Mouse (Mus musculus) MEL (cell line): ENCODE data around the gene Nop2. TPM values are rescaled to one million over a fixed set of nuclear protein-coding genes. Genes with fewer than 3 reads are reported as not detected.

ENCODE experiments used
- DNase-seq: peaks from one replicate; pipeline ENCODE4 v3.0.0; 2011; ENCODE audit warnings: low read depth, low spot score
- H3K27ac ChIP-seq: 2 replicates; pipeline ENCODE4 v1.5.1; 2012; ENCODE audit warnings: low read depth, mild to moderate bottlenecking, control low read depth, low read length, moderate library complexity; ENCODE audit not compliant: control insufficient read depth
- H3K27me3 ChIP-seq, 2 experiments: fragments of 150-350 bp in 1 of 2; sonication (generic) in 1 of 2; 2 replicates each; pipeline ENCODE4 v1.6.1; 2012; ENCODE audit warnings: low read length in 2 of 2, mild to moderate bottlenecking in 2 of 2, improper control_type of control experiment in 1 of 2, moderate library complexity in 1 of 2; ENCODE audit not compliant: insufficient read depth in 2 of 2, control insufficient read depth in 1 of 2
- H3K36me3 ChIP-seq, 2 experiments: 2 replicates each; pipeline ENCODE4 v1.6.1; 2012 to 2014; ENCODE audit warnings: low read length in 2 of 2, improper control_type of control experiment in 1 of 2, inconsistent platforms in 1 of 2, mild to moderate bottlenecking in 1 of 2; ENCODE audit not compliant: insufficient read depth in 2 of 2, control insufficient read depth in 1 of 2
- H3K4me1 ChIP-seq, 2 experiments: fragments of 150-350 bp in 1 of 2; sonication (generic) in 1 of 2; 2 replicates each; pipeline ENCODE4 v1.6.1; 2012; ENCODE audit warnings: low read length in 2 of 2, improper control_type of control experiment in 1 of 2, mild to moderate bottlenecking in 1 of 2; ENCODE audit not compliant: insufficient read depth in 2 of 2, control insufficient read depth in 1 of 2
- H3K4me3 ChIP-seq, 2 experiments: fragments of 150-350 bp in 1 of 2; sonication (generic) in 1 of 2; 2 replicates each; pipeline ENCODE4 v1.5.1; 2012; ENCODE audit warnings: low read depth in 2 of 2, low read length in 2 of 2, mild to moderate bottlenecking in 2 of 2, moderate library complexity in 2 of 2, control low read depth in 1 of 2, improper control_type of control experiment in 1 of 2; ENCODE audit not compliant: control insufficient read depth in 1 of 2, insufficient read depth in 1 of 2
- H3K79me2 ChIP-seq: 2 replicates; pipeline ENCODE4 v1.6.1; 2012; ENCODE audit warnings: mild to moderate bottlenecking, low read length, moderate library complexity; ENCODE audit not compliant: control insufficient read depth, poor library complexity, insufficient read depth
- H3K9ac ChIP-seq: 2 replicates; pipeline ENCODE4 v1.6.1; 2012; ENCODE audit warnings: low read depth, mild to moderate bottlenecking, control low read depth, low read length, moderate library complexity; ENCODE audit not compliant: control insufficient read depth, poor library complexity, severe bottlenecking
- H3K9me3 ChIP-seq: fragments of 150-350 bp; sonication (generic); replicated peaks from 2 replicates; pipeline ENCODE4 v1.6.1; 2012; ENCODE audit warnings: mild to moderate bottlenecking, low read length, improper control_type of control experiment, moderate library complexity; ENCODE audit not compliant: insufficient read depth
- CHD1 ChIP-seq: IDR thresholded peaks from 2 replicates; pipeline ENCODE4 v1.6.1; 2012; ENCODE audit warnings: low read depth, mild to moderate bottlenecking, inconsistent platforms, low read length, improper control_type of control experiment
- CHD2 ChIP-seq: IDR thresholded peaks from 2 replicates; pipeline ENCODE4 v1.6.1; 2011; ENCODE audit warnings: low read length, improper control_type of control experiment
- EP300 ChIP-seq, 2 experiments: IDR thresholded peaks; 2 replicates each; pipeline ENCODE4 v1.6.1; 2011; ENCODE audit warnings: improper control_type of control experiment in 2 of 2, low read length in 2 of 2, low read depth in 1 of 2, mild to moderate bottlenecking in 1 of 2
- GABPA ChIP-seq: IDR thresholded peaks from 2 replicates; pipeline ENCODE4 v1.6.1; 2012; ENCODE audit warnings: low read depth, mild to moderate bottlenecking, inconsistent platforms, low read length, improper control_type of control experiment, moderate library complexity
- GATA1 ChIP-seq: IDR thresholded peaks from 2 replicates; pipeline ENCODE4 v1.6.1; 2011; ENCODE audit warnings: low read depth, low read length, improper control_type of control experiment
- HCFC1 ChIP-seq: IDR thresholded peaks from 2 replicates; pipeline ENCODE4 v1.6.1; 2012; ENCODE audit warnings: low read depth, mild to moderate bottlenecking, inconsistent platforms, low read length, improper control_type of control experiment, moderate library complexity
- JUND ChIP-seq: IDR thresholded peaks from 2 replicates; pipeline ENCODE4 v1.6.1; 2011; ENCODE audit warnings: low read depth, mild to moderate bottlenecking, improper control_type of control experiment, low read length
- MAFK ChIP-seq: IDR thresholded peaks from 2 replicates; pipeline ENCODE4 v1.6.1; 2011; ENCODE audit warnings: low read depth, mild to moderate bottlenecking, low read length, improper control_type of control experiment, borderline replicate concordance
- MAX ChIP-seq: IDR thresholded peaks from 2 replicates; pipeline ENCODE4 v1.6.1; 2011; ENCODE audit warnings: low read length, improper control_type of control experiment
- MXI1 ChIP-seq: IDR thresholded peaks from 2 replicates; pipeline ENCODE4 v1.6.1; 2011; ENCODE audit warnings: mild to moderate bottlenecking, low read depth, low read length, improper control_type of control experiment
- MYB ChIP-seq: IDR thresholded peaks from 2 replicates; pipeline ENCODE4 v1.6.1; 2011; ENCODE audit warnings: mild to moderate bottlenecking, low read depth, low read length, improper control_type of control experiment
- NELFE ChIP-seq: IDR thresholded peaks from 2 replicates; pipeline ENCODE4 v1.6.1; 2011; ENCODE audit warnings: low read depth, low read length, improper control_type of control experiment
- NRF1 ChIP-seq: IDR thresholded peaks from 2 replicates; pipeline ENCODE4 v1.6.1; 2014; ENCODE audit warnings: low read depth, mild to moderate bottlenecking, inconsistent platforms, low read length, improper control_type of control experiment, moderate library complexity; ENCODE audit not compliant: poor library complexity, insufficient read depth, severe bottlenecking
- POLR2A ChIP-seq, 2 experiments: IDR thresholded peaks; 2 replicates each; pipeline ENCODE4 v1.6.1; 2011 to 2012; ENCODE audit warnings: low read length in 2 of 2, mild to moderate bottlenecking in 2 of 2, control low read depth in 1 of 2, improper control_type of control experiment in 1 of 2, low read depth in 1 of 2, moderate library complexity in 1 of 2; ENCODE audit not compliant: control insufficient read depth in 1 of 2, insufficient read depth in 1 of 2, poor library complexity in 1 of 2
- POLR2AphosphoS2 ChIP-seq: IDR thresholded peaks from 2 replicates; pipeline ENCODE4 v1.6.1; 2011; ENCODE audit warnings: low read length, improper control_type of control experiment
- POLR2AphosphoS5 ChIP-seq: IDR thresholded peaks from 2 replicates; pipeline ENCODE4 v1.6.1; 2012; ENCODE audit warnings: low read depth, borderline replicate concordance, mild to moderate bottlenecking, inconsistent platforms, low read length, moderate library complexity, mixed read lengths
- TBP ChIP-seq: IDR thresholded peaks from 2 replicates; pipeline ENCODE4 v1.8.0; 2011; ENCODE audit warnings: low read depth, low read length, improper control_type of control experiment
- USF1 ChIP-seq: IDR thresholded peaks from 2 replicates; pipeline ENCODE4 v1.6.1; 2014; ENCODE audit warnings: low read depth, mild to moderate bottlenecking, inconsistent platforms, low read length, improper control_type of control experiment, moderate library complexity
- ZC3H11A ChIP-seq: IDR thresholded peaks from 2 replicates; pipeline ENCODE4 v1.6.1; 2012; ENCODE audit warnings: low read depth, mild to moderate bottlenecking, inconsistent platforms, low read length, improper control_type of control experiment
- ZKSCAN1 ChIP-seq: IDR thresholded peaks from 2 replicates; pipeline ENCODE4 v1.6.1; 2012; ENCODE audit warnings: low read depth, mild to moderate bottlenecking, inconsistent platforms, low read length, improper control_type of control experiment, moderate library complexity
- ZMIZ1 ChIP-seq: IDR thresholded peaks from 2 replicates; pipeline ENCODE4 v1.6.1; 2012; ENCODE audit warnings: low read depth, mild to moderate bottlenecking, inconsistent platforms, low read length, improper control_type of control experiment, moderate library complexity
- polyA plus RNA-seq, 2 experiments: library from polyadenylated mRNA; stranded (reverse) in 1 of 2; unstranded in 1 of 2; fragments of >175 nt in 1 of 2; fragments of >200 nt in 1 of 2; gene quantifications; 2 replicates each; pipeline versions ENCODE4 v1.2.1 to v1.2.4; 2012; ENCODE audit warnings: low replicate concordance in 2 of 2, low read depth in 1 of 2; ENCODE audit not compliant: insufficient read length in 2 of 2, insufficient read depth in 1 of 2, missing spikeins in 1 of 2
- total RNA-seq: library from RNA; depleted of rRNA; stranded (reverse); fragments of 300-350 nt; gene quantifications from 2 replicates; pipeline ENCODE4 v1.2.3, GENCODE M21; 2012

Nop2 gene
- total and polyA plus RNA-seq, 3 experiments, result 221 to 337 (median 263) TPM

GRCm38 (mm10) chr6:125152212-125153017 lies 20.7 kb downstream of the Nop2 start (continued):
- TF ChIP-seq ZMIZ1, result 0 out of 2 replicates have a peak, but pooled peaks have one; percentile 47
- TF ChIP-seq MAFK, result no peak
- peak; percentile 77 to 90 for TF ChIP-seq EP300 (IDR thresholded peaks at IDR 0.05; ENCODE audit: low read depth in 1 of 2, low read length in 2 of 2)
- peak; percentile 93 for TF ChIP-seq MYB
- no peak; the same call in 1 of the 2 replicates for TF ChIP-seq HCFC1
- 0 out of 2 replicates have a peak, but pooled peaks have one; percentile 71 for TF ChIP-seq CHD1
- no peak; the same call in 1 of the 2 replicates for TF ChIP-seq GABPA
- no peak for TF ChIP-seq ZC3H11A
- TF ChIP-seq MXI1, result peak; percentile 97
- peak; percentile 83 for TF ChIP-seq GATA1
- no peak; the same call in 1 of the 2 replicates for TF ChIP-seq POLR2AphosphoS2
- peak; percentile 46; the same call in 1 of the 2 replicates for TF ChIP-seq USF1
- TF ChIP-seq POLR2AphosphoS5, result no peak
- peak; percentile 76 for TF ChIP-seq TBP
- no peak for TF ChIP-seq JUND

DNA sequence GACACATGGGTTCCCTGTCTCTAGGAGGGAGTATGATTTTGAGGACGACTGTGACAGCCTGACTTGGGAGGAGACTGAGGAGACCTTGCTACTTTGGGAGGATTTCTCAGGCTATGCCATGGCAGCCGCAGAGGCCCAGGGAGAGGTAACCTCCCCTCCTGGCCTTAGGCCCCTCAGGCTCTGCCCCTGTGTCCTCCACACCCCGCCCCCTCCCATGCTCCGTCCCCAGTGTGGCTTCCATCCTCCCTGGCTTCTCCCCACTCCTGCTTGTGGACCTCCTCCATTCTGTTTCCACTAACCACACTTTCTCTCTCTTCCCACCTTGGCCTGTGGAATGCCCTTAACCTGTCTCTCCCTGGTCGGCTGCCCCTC lies 21.3 kb downstream of the Nop2 start:
- Histone ChIP-seq H3K36me3 (peaks cover 0 to 22% of the 10 kb centered on the region in 2 experiments; a peak in 2 of 4 replicates), H3K4me3 (peak overlapping the region; percentile 81 to 87), H3K27ac (peak overlapping the region; percentile 96)
- no peak for TF ChIP-seq MAX
- no peak for TF ChIP-seq NELFE
- no peak for TF ChIP-seq ZKSCAN1
- TF ChIP-seq NRF1, result no peak
- no peak for TF ChIP-seq CHD2
- no peak for TF ChIP-seq POLR2AphosphoS5
- TF ChIP-seq POLR2A (IDR thresholded peaks at IDR 0.05; ENCODE audit: control insufficient read depth in 1 of 2, insufficient read depth in 1 of 2, low read depth in 1 of 2, low read length in 2 of 2, poor library complexity in 1 of 2), result 0 out of 4 replicates have a peak, but pooled peaks of 1 of the 2 experiments have one; percentile 17
- TF ChIP-seq, all 39 proteins: peak for 1
- Histone ChIP-seq H3K79me2 (peaks cover 52% of the 10 kb centered on the region), H3K4me1 (peaks cover 0 to 35% of the 10 kb centered on the region in 2 experiments; a peak in 3 of 4 replicates), H3K9me3 (no peaks in the 10 kb centered on the region), H3K9ac (peak overlapping the region; percentile 93), H3K27me3 (no peaks in the 10 kb centered on the region)
- no peak for DNase-seq
